ENCODE assay signal across 8 mouse cellular contexts in the genomic region with DNA sequence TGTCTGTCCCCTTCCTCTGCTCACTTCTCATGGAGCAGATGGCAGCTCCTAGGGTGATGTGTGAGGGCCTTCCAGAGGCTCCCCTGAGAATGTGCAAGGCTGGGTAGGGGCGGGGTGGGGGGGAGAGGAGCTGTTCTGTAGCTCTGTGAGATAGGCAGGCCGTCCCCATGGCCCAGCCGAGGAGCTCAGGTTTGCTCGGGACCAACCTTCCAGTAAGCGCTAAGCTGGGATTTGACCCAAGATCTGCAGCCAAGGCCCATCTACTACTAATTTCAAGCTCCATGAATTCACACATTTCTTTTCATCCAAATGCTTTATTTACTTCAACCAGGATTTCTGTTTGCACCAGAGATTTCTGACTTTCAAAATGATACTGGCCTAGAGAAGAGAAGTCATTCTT. TPM values are rescaled to one million over a fixed set of nuclear protein-coding genes. Genes with fewer than 3 reads are reported as not detected.
DNase-seq lines count a peak whose midpoint lies in the region; ATAC-seq and TF ChIP-seq lines count a peak whose summit lies in the region.

No protein-coding gene starts in this region.

- no peaks in the 10 kb centered on the region for H3K79me2 ChIP-seq in heart, adult 2 months (replicated peaks; ENCODE audit: control insufficient read depth, insufficient read depth, low read length)

- no peak for TF ChIP-seq EP300 in heart, adult 2 months (IDR thresholded peaks at IDR 0.05; ENCODE audit: insufficient read depth, low read depth, low read length)

- no peaks in the 10 kb centered on the region for H3K36me3 ChIP-seq in heart, adult 2 months (ENCODE audit: control insufficient read depth, insufficient read depth, low read length)
- no peaks in the 10 kb centered on the region for H3K36me3 ChIP-seq in lung, embryonic 15.5 days
- no peaks in the 10 kb centered on the region for H3K36me3 ChIP-seq in hindbrain, postnatal 0 days (ENCODE audit: insufficient read depth, low read length)
- no peaks in the 10 kb centered on the region for H3K36me3 ChIP-seq in stomach, embryonic 14.5 days (ENCODE audit: control insufficient read depth, insufficient read depth, low read length)

- 54% methylated on average over 4 of the region's 5 CpGs for WGBS in heart, adult 2 months
- 33% methylated on average over 5 of the region's 5 CpGs for WGBS in lung, embryonic 15.5 days
- WGBS in hindbrain, postnatal 0 days = 36% methylated on average over 5 of the region's 5 CpGs
- 47% methylated on average over 5 of the region's 5 CpGs for WGBS in stomach, embryonic 14.5 days

- intact Hi-C loops in heart, adult 2 months (cut with DNase I) = no loop called here
- intact Hi-C loops in heart, postnatal 25 days (cut with DNase I) = no loop called here

- no peak overlapping the region for H3K9ac ChIP-seq in heart, adult 2 months (ENCODE audit: low read depth, low read length)
- H3K9ac ChIP-seq in lung, embryonic 15.5 days = no peak overlapping the region
- no peak overlapping the region for H3K9ac ChIP-seq in hindbrain, postnatal 0 days (replicated peaks; ENCODE audit: low read length)
- no peak overlapping the region for H3K9ac ChIP-seq in stomach, embryonic 14.5 days (replicated peaks; ENCODE audit: low read depth, low read length)

- peak overlapping the region; percentile 63 for H3K27ac ChIP-seq in heart, adult 2 months
- H3K27ac ChIP-seq in lung, embryonic 15.5 days = peak overlapping the region; percentile 93
- H3K27ac ChIP-seq in hindbrain, postnatal 0 days = peak overlapping the region; percentile 28; the same call in 1 of the 2 replicates
- peak overlapping the region; percentile 95 for H3K27ac ChIP-seq in stomach, embryonic 14.5 days (ENCODE audit: low read length)

- TF ChIP-seq POLR2A in heart, adult 2 months (IDR thresholded peaks at IDR 0.05; ENCODE audit: insufficient read depth, low read depth, low read length) = no peak

- no peak for DNase-seq in heart, adult 2 months
- DNase-seq in heart, postnatal 25 days (ENCODE audit: low spot score) = no peak
- DNase-seq in lung, postnatal 36 days = no peak
- peak; percentile 43 for DNase-seq in hindbrain, postnatal 0 days (ENCODE audit: low spot score)
- DNase-seq in layer of hippocampus, postnatal 36 days = no peak

- peak; percentile 17; the same call in 1 of the 2 replicates for ATAC-seq in lung, embryonic 15.5 days (ENCODE audit: borderline replicate concordance, extremely low read depth, low FRiP score, low TSS enrichment)
- 0 out of 2 replicates have a peak, but pooled peaks have one; percentile 19 for ATAC-seq in hindbrain, postnatal 0 days
- ATAC-seq in stomach, embryonic 14.5 days (ENCODE audit: insufficient number of reproducible peaks, insufficient read depth, low FRiP score, low read depth) = no peak
- no peak for ATAC-seq in megakaryocyte-erythroid progenitor cell, adult 5-6 weeks (replicated peaks; ENCODE audit: low FRiP score, low TSS enrichment, poor library complexity, severe bottlenecking)

- TF ChIP-seq CTCF in heart, adult 2 months (IDR thresholded peaks at IDR 0.05) = no peak
- no peak for TF ChIP-seq CTCF in hindbrain, postnatal 0 days (IDR thresholded peaks at IDR 0.05; ENCODE audit: low read depth)

- H3K4me2 ChIP-seq in lung, embryonic 15.5 days = peak overlapping the region; percentile 38; the same call in 1 of the 2 replicates
- no peak overlapping the region for H3K4me2 ChIP-seq in hindbrain, postnatal 0 days (ENCODE audit: low read depth, low read length)
- no peak overlapping the region for H3K4me2 ChIP-seq in stomach, embryonic 14.5 days (replicated peaks; ENCODE audit: low read depth, low read length)

- no peaks in the 10 kb centered on the region for H3K27me3 ChIP-seq in heart, adult 2 months (ENCODE audit: control insufficient read depth, insufficient read depth, low read length)
- 0 out of 2 replicates have a peak, but pooled peaks cover 3% of the 10 kb centered on the region for H3K27me3 ChIP-seq in lung, embryonic 15.5 days
- no peaks in the 10 kb centered on the region for H3K27me3 ChIP-seq in hindbrain, postnatal 0 days (ENCODE audit: insufficient read depth, low read length)
- no peaks in the 10 kb centered on the region for H3K27me3 ChIP-seq in stomach, embryonic 14.5 days (ENCODE audit: control insufficient read depth, insufficient read depth, low read length)

- H3K4me1 ChIP-seq in heart, adult 2 months (ENCODE audit: control insufficient read depth, insufficient read depth, low read length) = peaks cover 7% of the 10 kb centered on the region
- H3K4me1 ChIP-seq in lung, embryonic 15.5 days = peaks cover 39% of the 10 kb centered on the region
- peaks cover 13% of the 10 kb centered on the region for H3K4me1 ChIP-seq in hindbrain, postnatal 0 days (ENCODE audit: insufficient read depth, low read length)
- H3K4me1 ChIP-seq in stomach, embryonic 14.5 days (ENCODE audit: control insufficient read depth, insufficient read depth, low read length) = peaks cover 26% of the 10 kb centered on the region; the same call in 1 of the 2 replicates

- no peaks in the 10 kb centered on the region for H3K9me3 ChIP-seq in lung, embryonic 15.5 days
- no peaks in the 10 kb centered on the region for H3K9me3 ChIP-seq in hindbrain, postnatal 0 days (ENCODE audit: low read length)
- H3K9me3 ChIP-seq in stomach, embryonic 14.5 days (ENCODE audit: control insufficient read depth, low read depth, low read length) = no peaks in the 10 kb centered on the region

- no peak overlapping the region for H3K4me3 ChIP-seq in heart, adult 2 months
- no peak overlapping the region for H3K4me3 ChIP-seq in lung, embryonic 15.5 days
- no peak overlapping the region for H3K4me3 ChIP-seq in hindbrain, postnatal 0 days (ENCODE audit: low read length)
- H3K4me3 ChIP-seq in stomach, embryonic 14.5 days (ENCODE audit: low read depth, low read length) = no peak overlapping the region

RNA-seq across cellular contexts. Expression of a gene that starts 51.4 kb away (rescaled TPM):
- total RNA-seq in heart, adult 2 months (2021) = 1 to 10 TPM; 4.8 to 7.3 TPM
- polyA plus RNA-seq in heart, adult 2 months (2012; rRNA removed) = 6.2 and 9.0 TPM in 2 replicates
- 1 to 10 TPM; 4.1 to 4.6 TPM for total RNA-seq in heart, postnatal 25 days (2021)
- polyA plus RNA-seq in lung, embryonic 15.5 days (2015; fragmentation: Nextera tagmentation; extraction: Ambion mirVana) = 18.9 and 19.8 TPM in 2 replicates
- 11.4 and 17.2 TPM in 2 replicates for total RNA-seq in hindbrain, postnatal 0 days (2014; rRNA removed)
- polyA plus RNA-seq in hindbrain, postnatal 0 days (2015; fragmentation: Nextera tagmentation; extraction: Ambion mirVana) = 2.2 and 2.8 TPM in 2 replicates
- polyA plus RNA-seq in stomach, embryonic 14.5 days (2014; fragmentation: Nextera tagmentation; extraction: Ambion mirVana) = 7.2 and 8.6 TPM in 2 replicates
- total RNA-seq in layer of hippocampus, postnatal 36 days (2021) = 1 to 10 TPM; 1.6 to 2.0 TPM
- not detected in 2 replicates for total RNA-seq in megakaryocyte-erythroid progenitor cell, adult 5-6 weeks (2014; fragmentation: Nextera tagmentation)
- total RNA-seq in megakaryocyte-erythroid progenitor cell, adult 5-6 weeks (2017) = not detected in 2 replicates

Comparison
In these comparisons a context has a peak if more than half of its experiments do, and no peak if none do; other contexts are left out.
1. H3K27ac ChIP-seq: peak in every context shown above with its lines; median percentile 95 in stomach, embryonic 14.5 days; 93 in lung, embryonic 15.5 days; 63 in heart, adult 2 months; 28 in hindbrain, postnatal 0 days.
2. ATAC-seq: peak in lung, embryonic 15.5 days (single experiment) and hindbrain, postnatal 0 days (single experiment); none in stomach, embryonic 14.5 days (single experiment) and megakaryocyte-erythroid progenitor cell, adult 5-6 weeks (single experiment).